Mouse (Mus musculus): ENCODE results near the gene Mmp7. TPM values are rescaled to one million over a fixed set of nuclear protein-coding genes. Genes with fewer than 3 reads are reported as not detected.

Mmp7 gene
- polyA plus RNA-seq, 1 experiment from 2014 or later, result 0.27 TPM

DNA sequence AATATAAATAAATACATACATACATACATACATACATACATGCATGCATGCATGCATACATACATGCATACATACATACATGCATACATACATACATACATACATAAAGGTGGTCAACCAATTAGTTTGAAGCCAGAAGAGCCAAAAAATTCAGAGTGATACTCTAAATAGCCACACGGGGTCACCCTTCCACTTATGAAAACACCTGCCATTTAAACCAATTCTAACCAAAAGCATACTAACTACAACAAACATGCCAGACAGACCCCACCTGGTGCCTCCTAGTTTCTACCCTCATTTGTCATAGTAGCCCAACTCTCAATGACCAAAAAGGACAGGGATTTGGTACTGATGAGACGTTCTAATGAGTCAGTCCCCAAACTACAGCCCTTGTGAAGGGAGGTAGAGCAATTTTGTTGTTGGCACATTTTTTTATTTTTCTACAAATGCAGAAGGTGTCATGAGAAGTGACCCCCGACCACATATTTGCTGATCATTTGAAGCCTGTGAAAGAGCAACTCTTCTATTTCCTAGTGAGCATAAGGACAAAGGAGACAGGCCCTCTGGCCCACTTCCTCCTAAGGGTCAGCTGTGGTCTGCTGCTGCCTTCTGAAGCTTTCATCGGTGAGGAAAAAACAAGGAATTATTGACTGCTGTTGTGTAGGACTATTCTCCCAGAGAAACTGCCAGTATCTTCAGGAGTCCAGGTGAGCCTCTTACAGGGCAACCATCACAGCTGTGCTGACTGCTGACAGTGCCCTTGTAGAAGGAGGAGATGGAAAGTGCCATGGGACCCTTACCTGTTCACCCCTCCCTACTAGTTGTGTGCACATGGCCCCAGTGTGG, 22.4 kb downstream of the Mmp7 start:
- Histone ChIP-seq H3K4me1 (replicated peaks; ENCODE audit: control insufficient read depth, insufficient read depth) (no peaks in the 10 kb centered on the region), H3K4me3 (ENCODE audit: low read depth, low read length) (no peak overlapping the region), H3K9ac (ENCODE audit: low read length) (no peak overlapping the region), H3K27me3 (ENCODE audit: control insufficient read depth, insufficient read depth, low read length) (no peaks in the 10 kb centered on the region), H3K36me3 (ENCODE audit: control insufficient read depth, insufficient read depth, low read length) (no peaks in the 10 kb centered on the region), H3K9me3 (ENCODE audit: control insufficient read depth, low read length) (no peaks in the 10 kb centered on the region), H3K4me2 (replicated peaks; ENCODE audit: low read depth) (no peak overlapping the region), H3K27ac (replicated peaks) (no peak overlapping the region)
- WGBS, result 31% methylated on average over 4 of the region's 4 CpGs
- no peak for TF ChIP-seq EP300 (optimal IDR thresholded peaks at IDR 0.05)
- TF ChIP-seq CTCF (IDR thresholded peaks at IDR 0.05; ENCODE audit: low read depth), result peak; percentile 84
- ATAC-seq (ENCODE audit: low FRiP score, low TSS enrichment) (peak; percentile 40; the same call in 1 of the 2 replicates), DNase-seq (ENCODE audit: low spot score) (peak; percentile 37)

DNA sequence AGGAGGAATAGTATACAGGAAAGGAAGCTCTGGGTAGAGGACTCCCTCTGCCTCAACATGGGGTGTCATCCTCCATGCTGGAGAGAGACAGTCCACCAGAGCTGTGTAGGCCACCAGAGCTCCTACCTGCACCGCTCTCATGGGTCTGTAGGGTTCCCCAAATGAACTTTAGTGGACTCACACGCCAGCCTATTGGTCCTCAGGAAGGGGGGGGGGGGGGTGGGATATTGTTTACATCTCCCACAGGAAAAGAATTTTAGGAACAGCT, 23.0 kb downstream of the Mmp7 start:
- Histone ChIP-seq H3K9me3 (ENCODE audit: control insufficient read depth, low read length) (no peaks in the 10 kb centered on the region), H3K4me3 (ENCODE audit: low read depth, low read length) (no peak overlapping the region), H3K9ac (ENCODE audit: low read length) (no peak overlapping the region), H3K4me1 (replicated peaks; ENCODE audit: control insufficient read depth, insufficient read depth) (no peaks in the 10 kb centered on the region), H3K27me3 (ENCODE audit: control insufficient read depth, insufficient read depth, low read length) (no peaks in the 10 kb centered on the region), H3K27ac (replicated peaks) (no peak overlapping the region), H3K36me3 (ENCODE audit: control insufficient read depth, insufficient read depth, low read length) (no peaks in the 10 kb centered on the region), H3K4me2 (replicated peaks; ENCODE audit: low read depth) (no peak overlapping the region)
- DNase-seq (ENCODE audit: low spot score) (no peak), ATAC-seq (ENCODE audit: low FRiP score, low TSS enrichment) (no peak)
- 57% methylated on average over 2 of the region's 2 CpGs for WGBS
- TF ChIP-seq EP300 (optimal IDR thresholded peaks at IDR 0.05), result no peak
- no peak for TF ChIP-seq CTCF (IDR thresholded peaks at IDR 0.05; ENCODE audit: low read depth)

DNA sequence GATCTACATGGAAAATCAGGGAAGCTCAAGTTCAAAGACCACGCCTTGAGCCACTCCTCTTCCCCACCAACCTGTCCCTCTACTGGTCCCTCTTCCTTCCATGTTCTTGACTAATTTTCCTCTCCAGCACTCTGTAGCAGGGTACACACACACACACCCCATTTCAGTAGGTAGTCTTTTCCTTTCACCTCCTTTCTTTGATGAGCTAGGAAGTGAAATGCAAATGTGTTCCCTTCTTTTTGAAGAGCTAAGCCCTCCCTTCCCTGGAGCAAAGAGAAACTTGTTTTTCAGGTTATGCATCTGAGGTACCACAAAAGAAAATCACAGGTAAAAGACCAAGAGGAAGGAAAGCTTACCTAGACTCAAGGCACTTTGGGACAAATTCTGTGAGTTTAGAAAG, 29.7 kb downstream of the Mmp7 start:
- H3K4me1 ChIP-seq (replicated peaks; ENCODE audit: control insufficient read depth, insufficient read depth), result no peaks in the 10 kb centered on the region
- no peaks in the 10 kb centered on the region for H3K9me3 ChIP-seq (ENCODE audit: control insufficient read depth, low read length)
- ATAC-seq (ENCODE audit: low FRiP score, low TSS enrichment) (no peak), DNase-seq (ENCODE audit: low spot score) (no peak)
- H3K27me3 ChIP-seq (ENCODE audit: control insufficient read depth, insufficient read depth, low read length), result no peaks in the 10 kb centered on the region
- no peak overlapping the region for H3K4me3 ChIP-seq (ENCODE audit: low read depth, low read length)
- no peak overlapping the region for H3K9ac ChIP-seq (ENCODE audit: low read length)
- no peak overlapping the region for H3K4me2 ChIP-seq (replicated peaks; ENCODE audit: low read depth)
- WGBS, result 71% methylated on average over 1 of the region's 1 CpGs
- no peaks in the 10 kb centered on the region for H3K36me3 ChIP-seq (ENCODE audit: control insufficient read depth, insufficient read depth, low read length)
- TF ChIP-seq EP300 (optimal IDR thresholded peaks at IDR 0.05), result peak; percentile 59
- TF ChIP-seq CTCF (IDR thresholded peaks at IDR 0.05; ENCODE audit: low read depth), result no peak
- peak overlapping the region; percentile 69; the same call in 1 of the 2 replicates for H3K27ac ChIP-seq (replicated peaks)

- TF ChIP-seq EP300 (optimal IDR thresholded peaks at IDR 0.05), result no peak
- TF ChIP-seq CTCF (IDR thresholded peaks at IDR 0.05; ENCODE audit: low read depth), result no peak
Measured at GRCm38 (mm10) chr9:7728997-7729396, 37.1 kb downstream of the Mmp7 start.

GRCm38 (mm10) chr9:7742696-7743095, 50.8 kb downstream of the Mmp7 start:
- ATAC-seq (ENCODE audit: low FRiP score, low TSS enrichment) (no peak), DNase-seq (ENCODE audit: low spot score) (no peak)
- H3K4me3 ChIP-seq (ENCODE audit: low read depth, low read length), result no peak overlapping the region
- no peak overlapping the region for H3K9ac ChIP-seq (ENCODE audit: low read length)
- TF ChIP-seq CTCF (IDR thresholded peaks at IDR 0.05; ENCODE audit: low read depth) (no peak), EP300 (optimal IDR thresholded peaks at IDR 0.05) (no peak)
- no peaks in the 10 kb centered on the region for H3K4me1 ChIP-seq (replicated peaks; ENCODE audit: control insufficient read depth, insufficient read depth)
- H3K27ac ChIP-seq (replicated peaks), result no peak overlapping the region
- H3K9me3 ChIP-seq (ENCODE audit: control insufficient read depth, low read length), result no peaks in the 10 kb centered on the region
- 74% methylated on average over 1 of the region's 1 CpGs for WGBS
- H3K4me2 ChIP-seq (replicated peaks; ENCODE audit: low read depth), result no peak overlapping the region
- no peaks in the 10 kb centered on the region for H3K27me3 ChIP-seq (ENCODE audit: control insufficient read depth, insufficient read depth, low read length)
- no peaks in the 10 kb centered on the region for H3K36me3 ChIP-seq (ENCODE audit: control insufficient read depth, insufficient read depth, low read length)

More at GRCm38 (mm10) chr9:7728997-7729396, 37.1 kb downstream of the Mmp7 start:
- no peaks in the 10 kb centered on the region for H3K36me3 ChIP-seq (ENCODE audit: control insufficient read depth, insufficient read depth, low read length)
- H3K4me1 ChIP-seq (replicated peaks; ENCODE audit: control insufficient read depth, insufficient read depth), result no peaks in the 10 kb centered on the region
- ATAC-seq (ENCODE audit: low FRiP score, low TSS enrichment) (no peak), DNase-seq (ENCODE audit: low spot score) (no peak)
- H3K27me3 ChIP-seq (ENCODE audit: control insufficient read depth, insufficient read depth, low read length), result no peaks in the 10 kb centered on the region
- no peak overlapping the region for H3K9ac ChIP-seq (ENCODE audit: low read length)
- H3K27ac ChIP-seq (replicated peaks), result no peak overlapping the region
- 77% methylated on average over 4 of the region's 4 CpGs for WGBS
- no peaks in the 10 kb centered on the region for H3K9me3 ChIP-seq (ENCODE audit: control insufficient read depth, low read length)
- no peak overlapping the region for H3K4me2 ChIP-seq (replicated peaks; ENCODE audit: low read depth)
- H3K4me3 ChIP-seq (ENCODE audit: low read depth, low read length), result no peak overlapping the region

GRCm38 (mm10) chr9:7744156-7744555, 52.3 kb downstream of the Mmp7 start:
- DNase-seq (ENCODE audit: low spot score) (no peak), ATAC-seq (ENCODE audit: low FRiP score, low TSS enrichment) (no peak)
- WGBS, result 42% methylated on average over 1 of the region's 1 CpGs
- Histone ChIP-seq H3K4me2 (replicated peaks; ENCODE audit: low read depth) (no peak overlapping the region), H3K36me3 (ENCODE audit: control insufficient read depth, insufficient read depth, low read length) (no peaks in the 10 kb centered on the region), H3K4me3 (ENCODE audit: low read depth, low read length) (no peak overlapping the region), H3K4me1 (replicated peaks; ENCODE audit: control insufficient read depth, insufficient read depth) (no peaks in the 10 kb centered on the region), H3K27ac (replicated peaks) (no peak overlapping the region), H3K9me3 (ENCODE audit: control insufficient read depth, low read length) (no peaks in the 10 kb centered on the region), H3K27me3 (ENCODE audit: control insufficient read depth, insufficient read depth, low read length) (no peaks in the 10 kb centered on the region), H3K9ac (ENCODE audit: low read length) (no peak overlapping the region)
- no peak for TF ChIP-seq CTCF (IDR thresholded peaks at IDR 0.05; ENCODE audit: low read depth)
- no peak for TF ChIP-seq EP300 (optimal IDR thresholded peaks at IDR 0.05)
